Mouse (Mus musculus): ENCODE measurements around the gene Catsper1. TPM values are rescaled to one million over a fixed set of nuclear protein-coding genes. Genes with fewer than 3 reads are reported as not detected.
A peak's percentile ranks its signal among the peaks of the same experiment; 100 is the strongest.

Gene Catsper1
- not detected in 2 replicates for polyA plus RNA-seq (2012; rRNA removed)

DNA sequence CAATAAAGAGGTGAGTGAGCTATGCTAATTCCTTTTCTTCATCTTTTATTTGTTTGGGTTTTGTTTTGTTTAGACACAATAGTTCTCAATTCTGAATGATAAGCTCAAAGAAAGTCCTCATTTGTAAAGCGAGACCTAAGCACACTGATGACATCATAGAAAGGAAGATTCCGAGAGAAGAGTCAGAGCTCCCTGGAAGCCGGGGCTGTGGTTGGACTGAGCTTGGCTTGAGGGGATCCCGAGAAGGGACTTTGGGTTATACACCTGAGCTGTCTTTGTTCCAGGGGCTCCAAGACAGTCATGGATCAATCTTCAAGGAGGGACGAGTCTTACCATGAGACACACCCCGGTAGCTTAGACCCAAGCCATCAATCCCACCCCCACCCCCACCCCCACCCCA is at the start of gene Catsper1:
Catsper1 (plus strand) TSS at position 301 of the 400 bp plus-strand sequence.
- no peak for DNase-seq (ENCODE audit: extremely low spot score in 1 of 2, low spot score in 1 of 2)

- peak; percentile 98 to 100 for DNase-seq (ENCODE audit: extremely low spot score in 1 of 2, low spot score in 1 of 2)
Observed at GRCm38 (mm10) chr19:5294972-5295735, 40.4 kb upstream of the Catsper1 start, which contains the start of gene Sf3b2. Gene Sf3b2 (minus strand): TSS chr19:5295455.

DNA sequence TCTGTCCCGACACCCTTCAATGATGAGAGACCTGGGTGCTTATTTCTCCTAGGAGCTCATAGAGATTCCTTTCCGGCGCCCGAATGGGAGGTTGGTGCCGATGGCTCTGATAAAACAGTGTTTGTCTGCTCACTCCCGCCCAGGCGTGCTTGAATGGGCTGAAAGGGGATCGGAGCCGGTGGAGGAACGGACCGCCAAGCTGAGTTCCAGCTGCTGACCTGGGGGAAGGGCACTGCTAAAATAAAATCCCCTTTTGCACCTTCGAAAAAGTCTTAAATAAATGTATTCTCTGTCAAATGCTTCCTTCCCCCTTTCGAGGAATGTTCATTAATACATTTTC is 39.8 kb upstream of the Catsper1 start:
- DNase-seq (ENCODE audit: extremely low spot score in 1 of 2, low spot score in 1 of 2) = no peak

DNA sequence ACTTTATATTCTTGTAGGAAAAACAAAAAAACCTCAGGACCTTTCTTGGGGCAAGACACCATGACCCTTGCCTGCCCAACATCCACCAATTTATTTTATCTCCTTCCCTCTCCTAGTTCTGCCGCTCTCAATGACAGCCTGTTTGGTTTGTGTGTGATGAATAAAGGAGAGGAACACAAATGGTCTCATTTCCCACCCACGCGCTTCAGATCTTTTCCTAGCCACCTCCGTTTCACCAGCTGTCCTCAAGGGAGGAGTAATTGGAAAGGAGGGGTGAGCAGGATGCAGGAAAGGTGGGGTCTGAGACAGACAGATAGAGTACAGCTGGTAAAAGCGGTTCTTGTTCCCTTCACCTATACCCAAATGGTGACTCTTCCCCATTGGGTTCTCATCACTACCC is 38.9 kb upstream of the Catsper1 start:
- peak; percentile 65 to 83 for DNase-seq (ENCODE audit: extremely low spot score in 1 of 2, low spot score in 1 of 2)

DNA sequence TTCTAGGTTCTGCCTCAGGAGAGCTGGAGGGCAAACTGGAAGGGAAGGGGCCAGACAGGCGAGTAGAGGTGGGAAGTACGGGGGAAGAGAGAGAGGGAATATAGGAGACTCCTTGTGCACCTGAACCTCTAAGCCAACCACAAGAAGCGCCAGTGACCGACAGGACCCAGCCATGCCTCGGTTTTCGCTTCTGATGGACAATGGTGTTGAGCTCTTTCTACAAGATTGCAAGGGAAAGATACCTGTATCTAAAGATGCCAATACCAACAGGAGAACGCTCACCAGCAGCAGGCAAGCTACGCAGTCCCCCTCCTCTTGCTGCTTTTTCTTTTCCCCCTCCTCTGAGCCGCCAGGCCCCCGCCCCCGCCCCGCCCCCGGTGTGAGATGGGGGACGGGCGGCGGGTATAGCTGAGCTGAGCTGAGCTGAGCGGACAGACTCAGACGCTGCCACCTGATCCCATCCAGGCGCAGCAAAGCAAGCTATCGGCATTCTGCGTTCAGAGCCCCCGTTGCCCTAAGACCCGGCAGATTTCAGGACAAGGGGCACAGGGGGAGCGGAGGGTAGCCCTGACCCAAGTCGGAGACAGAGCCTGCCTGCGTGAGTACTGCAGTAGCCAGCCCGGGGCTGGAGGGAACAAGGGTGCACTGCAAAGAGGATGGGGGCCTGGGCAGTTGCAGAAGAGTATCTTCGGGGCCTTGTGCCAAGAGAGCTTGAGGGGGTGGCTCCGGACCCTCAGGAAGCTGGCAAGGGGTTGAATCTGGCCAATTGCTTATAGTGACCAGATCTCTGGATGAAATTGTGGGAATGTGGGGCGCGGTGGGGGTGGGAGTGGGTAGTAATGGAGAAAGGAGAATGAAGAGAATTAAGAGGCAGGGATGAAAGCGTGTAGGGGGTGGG is 37.4 kb upstream of the Catsper1 start, which contains the start of gene Gal3st3:
Gal3st3 (plus strand) TSS at position 429 of the 898 bp plus-strand sequence.
- DNase-seq (ENCODE audit: extremely low spot score in 1 of 2, low spot score in 1 of 2) = peak in 1 of 2 experiments; percentile 68

GRCm38 (mm10) chr19:5300588-5300987 is 35.0 kb upstream of the Catsper1 start:
- no peak for DNase-seq (ENCODE audit: extremely low spot score in 1 of 2, low spot score in 1 of 2)

GRCm38 (mm10) chr19:5302455-5302854 is 33.1 kb upstream of the Catsper1 start:
- DNase-seq (ENCODE audit: extremely low spot score in 1 of 2, low spot score in 1 of 2) = peak in 1 of 2 experiments; percentile 48

DNA sequence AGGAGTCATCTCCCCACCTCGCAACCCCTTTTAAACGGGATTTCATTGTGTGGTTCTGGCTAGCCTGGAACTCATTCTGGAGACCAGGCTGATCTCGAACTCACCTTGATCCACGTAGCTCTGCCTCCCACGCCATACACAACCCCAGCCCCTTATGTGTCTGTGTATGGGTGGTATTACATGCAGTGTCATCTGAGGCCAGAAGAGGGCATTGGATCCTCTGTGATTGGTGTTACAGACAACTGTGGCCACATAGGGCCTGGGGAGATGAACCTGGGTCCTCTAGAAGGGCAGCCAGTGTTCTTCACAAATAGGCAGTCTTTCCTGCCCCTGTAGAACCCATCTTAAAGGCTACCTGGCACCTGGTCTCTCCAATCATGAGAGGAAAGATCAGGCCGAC is 29.3 kb upstream of the Catsper1 start:
- DNase-seq (ENCODE audit: extremely low spot score in 1 of 2, low spot score in 1 of 2) = no peak

DNA sequence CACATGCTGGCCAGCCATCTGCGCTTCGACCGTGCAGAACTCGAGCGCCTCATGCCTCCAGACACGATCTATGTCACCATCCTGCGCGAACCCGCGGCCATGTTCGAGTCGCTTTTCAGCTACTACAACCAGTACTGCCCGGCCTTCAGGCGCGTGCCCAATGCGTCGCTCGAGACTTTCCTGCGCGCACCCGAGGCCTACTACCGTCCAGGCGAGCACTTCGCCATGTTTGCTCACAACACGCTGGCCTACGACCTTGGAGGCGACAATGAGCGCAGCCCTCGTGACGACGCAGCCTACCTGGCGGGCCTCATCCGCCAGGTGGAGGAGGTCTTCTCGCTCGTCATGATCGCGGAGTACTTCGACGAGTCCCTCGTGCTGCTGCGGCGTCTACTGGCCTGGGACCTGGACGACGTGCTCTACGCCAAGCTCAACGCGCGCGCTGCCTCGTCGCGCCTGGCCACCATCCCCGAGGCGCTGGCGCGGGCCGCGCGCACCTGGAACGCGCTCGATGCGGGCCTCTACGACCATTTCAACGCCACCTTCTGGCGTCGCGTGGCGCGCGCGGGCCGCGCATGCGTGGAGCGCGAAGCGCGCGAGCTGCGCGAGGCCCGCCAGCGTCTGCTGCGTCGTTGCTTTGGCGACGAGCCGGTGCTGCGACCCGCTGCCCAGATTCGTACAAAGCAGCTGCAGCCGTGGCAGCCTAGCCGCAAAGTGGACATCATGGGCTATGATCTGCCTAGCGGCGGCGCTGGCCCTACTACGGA is 28.4 kb upstream of the Catsper1 start:
- DNase-seq (ENCODE audit: extremely low spot score in 1 of 2, low spot score in 1 of 2) = no peak

- DNase-seq (ENCODE audit: extremely low spot score in 1 of 2, low spot score in 1 of 2) = no peak
Observed at GRCm38 (mm10) chr19:5309025-5309424, 26.5 kb upstream of the Catsper1 start.

DNA sequence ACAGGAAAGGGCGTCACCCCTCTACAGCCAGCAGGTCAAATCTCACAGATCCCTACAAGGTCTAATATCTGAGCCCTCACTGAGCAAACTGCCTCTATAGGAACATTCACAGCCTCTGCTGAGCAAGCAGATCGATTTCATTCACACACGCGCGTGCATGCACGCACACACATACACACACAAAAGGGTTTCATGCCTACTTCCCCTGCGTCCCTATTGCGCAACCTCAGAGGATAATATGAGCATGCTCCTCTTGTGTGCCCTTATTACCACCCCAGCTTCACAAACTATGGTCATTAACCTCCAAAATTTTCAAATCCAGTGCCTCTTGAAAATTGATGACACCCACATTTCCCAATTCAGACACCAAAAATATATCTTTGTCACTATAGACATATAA is 22.4 kb upstream of the Catsper1 start:
- DNase-seq (ENCODE audit: extremely low spot score in 1 of 2, low spot score in 1 of 2) = no peak

DNA sequence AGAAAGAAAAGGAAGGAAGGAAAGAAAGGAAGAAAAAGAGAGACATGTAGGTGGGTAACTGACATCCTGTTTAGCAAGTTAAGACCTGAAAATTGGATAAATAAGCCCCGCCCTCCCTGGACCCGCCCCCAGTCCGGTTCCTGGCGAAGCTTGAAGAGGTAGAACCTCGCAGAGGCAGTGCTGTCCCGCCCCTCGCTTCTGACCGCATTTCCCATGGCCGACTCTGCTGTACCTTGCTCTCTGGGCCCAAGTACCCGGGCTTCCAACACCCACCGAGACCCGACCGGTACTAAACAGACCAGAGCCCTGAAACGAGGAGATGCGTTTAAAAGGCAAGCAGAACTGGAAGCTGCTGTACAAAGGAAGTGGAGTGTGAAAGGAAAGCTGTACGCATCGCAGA is 11.7 kb upstream of the Catsper1 start:
- no peak for DNase-seq (ENCODE audit: extremely low spot score in 1 of 2, low spot score in 1 of 2)

DNA sequence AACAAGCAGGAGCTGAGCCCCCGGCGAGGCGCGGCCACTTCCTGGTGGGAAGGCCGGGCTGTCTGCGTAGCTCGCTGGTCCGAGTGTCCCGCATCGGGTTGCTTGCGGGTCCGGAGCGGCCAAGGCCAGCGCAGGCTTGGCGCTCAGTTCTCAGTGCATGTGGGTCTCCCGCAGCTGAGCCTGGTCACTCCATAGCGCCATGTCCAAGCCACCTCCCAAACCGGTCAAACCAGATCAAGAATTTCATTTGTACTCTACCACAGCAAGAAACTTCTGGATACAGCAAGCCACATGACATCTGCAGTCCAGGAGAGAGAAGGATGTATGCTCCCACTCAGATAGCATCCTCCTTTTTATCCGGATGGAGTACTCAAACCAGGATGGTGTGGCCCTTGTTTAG is 7.6 kb upstream of the Catsper1 start:
- no peak for DNase-seq (ENCODE audit: extremely low spot score in 1 of 2, low spot score in 1 of 2)

DNA sequence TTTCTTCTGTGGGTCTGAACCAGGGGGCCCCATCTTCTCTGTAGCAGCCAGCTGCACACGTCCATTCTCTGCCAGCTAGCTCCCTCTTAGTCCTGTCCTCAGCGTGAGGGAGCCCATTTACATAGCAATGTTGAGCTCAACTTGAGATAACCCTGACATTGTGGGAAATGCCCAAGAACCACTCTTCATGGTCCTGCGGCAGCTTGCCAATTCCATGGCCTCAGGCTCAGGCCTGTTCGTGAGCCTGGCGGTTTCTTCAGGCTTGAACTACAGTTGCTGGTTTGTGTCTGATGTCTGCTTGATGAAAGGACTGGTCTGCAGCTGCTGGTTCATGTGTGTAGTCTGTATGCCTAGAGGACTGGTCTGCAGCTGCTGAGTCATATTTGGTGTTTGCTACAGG is 800 bp upstream of the Catsper1 start:
- no peak for DNase-seq (ENCODE audit: extremely low spot score in 1 of 2, low spot score in 1 of 2)

GRCm38 (mm10) chr19:5337975-5338374 is 2.4 kb downstream of the Catsper1 start:
- peak; percentile 30 to 90 for DNase-seq (ENCODE audit: extremely low spot score in 1 of 2, low spot score in 1 of 2)

- DNase-seq (ENCODE audit: extremely low spot score in 1 of 2, low spot score in 1 of 2) = no peak
Observed at GRCm38 (mm10) chr19:5341360-5341759, 5.8 kb downstream of the Catsper1 start.

GRCm38 (mm10) chr19:5345297-5346131 is 10.0 kb downstream of the Catsper1 start:
- no peak for DNase-seq (ENCODE audit: extremely low spot score in 1 of 2, low spot score in 1 of 2)

DNA sequence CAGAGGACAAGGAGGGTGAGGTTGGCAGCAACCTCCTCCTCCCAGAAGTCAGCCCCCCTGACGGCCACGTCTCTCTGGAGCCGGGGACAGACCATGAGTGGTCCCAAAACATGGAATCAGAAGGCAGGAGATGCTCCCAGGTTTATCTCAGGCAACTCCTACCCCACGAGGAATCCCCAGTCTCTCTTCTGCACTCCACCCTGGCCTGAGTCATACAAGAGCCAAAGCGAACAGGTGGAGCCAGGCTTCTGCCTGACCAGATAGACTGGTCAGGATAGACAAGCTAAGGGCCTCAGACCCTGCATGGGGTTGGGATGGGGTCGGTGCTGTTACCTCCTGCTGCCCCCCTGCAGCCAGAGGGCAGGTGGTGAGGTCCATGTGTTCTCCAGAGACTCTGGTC is 12.5 kb downstream of the Catsper1 start:
- DNase-seq (ENCODE audit: extremely low spot score in 1 of 2, low spot score in 1 of 2) = no peak

- DNase-seq (ENCODE audit: extremely low spot score in 1 of 2, low spot score in 1 of 2) = peak in 1 of 2 experiments; percentile 42
Observed at GRCm38 (mm10) chr19:5348526-5349501, 13.3 kb downstream of the Catsper1 start.
